Mouse (Mus musculus) MEL (cell line): ENCODE measurements around the gene Col18a1. TPM values are rescaled to one million over a fixed set of nuclear protein-coding genes. Genes with fewer than 3 reads are reported as not detected.

ENCODE experiments used
- DNase-seq: peaks from one replicate; pipeline ENCODE4 v3.0.0; 2011; ENCODE audit warnings: low read depth, low spot score
- H3K27ac ChIP-seq: 2 replicates; pipeline ENCODE4 v1.5.1; 2012; ENCODE audit warnings: low read depth, mild to moderate bottlenecking, control low read depth, low read length, moderate library complexity; ENCODE audit not compliant: control insufficient read depth
- H3K27me3 ChIP-seq, 2 experiments: fragments of 150-350 bp in 1 of 2; sonication (generic) in 1 of 2; 2 replicates each; pipeline ENCODE4 v1.6.1; 2012; ENCODE audit warnings: low read length in 2 of 2, mild to moderate bottlenecking in 2 of 2, improper control_type of control experiment in 1 of 2, moderate library complexity in 1 of 2; ENCODE audit not compliant: insufficient read depth in 2 of 2, control insufficient read depth in 1 of 2
- H3K36me3 ChIP-seq, 2 experiments: 2 replicates each; pipeline ENCODE4 v1.6.1; 2012 to 2014; ENCODE audit warnings: low read length in 2 of 2, improper control_type of control experiment in 1 of 2, inconsistent platforms in 1 of 2, mild to moderate bottlenecking in 1 of 2; ENCODE audit not compliant: insufficient read depth in 2 of 2, control insufficient read depth in 1 of 2
- H3K4me1 ChIP-seq, 2 experiments: fragments of 150-350 bp in 1 of 2; sonication (generic) in 1 of 2; 2 replicates each; pipeline ENCODE4 v1.6.1; 2012; ENCODE audit warnings: low read length in 2 of 2, improper control_type of control experiment in 1 of 2, mild to moderate bottlenecking in 1 of 2; ENCODE audit not compliant: insufficient read depth in 2 of 2, control insufficient read depth in 1 of 2
- H3K4me3 ChIP-seq, 2 experiments: fragments of 150-350 bp in 1 of 2; sonication (generic) in 1 of 2; 2 replicates each; pipeline ENCODE4 v1.5.1; 2012; ENCODE audit warnings: low read depth in 2 of 2, low read length in 2 of 2, mild to moderate bottlenecking in 2 of 2, moderate library complexity in 2 of 2, control low read depth in 1 of 2, improper control_type of control experiment in 1 of 2; ENCODE audit not compliant: control insufficient read depth in 1 of 2, insufficient read depth in 1 of 2
- H3K79me2 ChIP-seq: 2 replicates; pipeline ENCODE4 v1.6.1; 2012; ENCODE audit warnings: mild to moderate bottlenecking, low read length, moderate library complexity; ENCODE audit not compliant: control insufficient read depth, poor library complexity, insufficient read depth
- H3K9ac ChIP-seq: 2 replicates; pipeline ENCODE4 v1.6.1; 2012; ENCODE audit warnings: low read depth, mild to moderate bottlenecking, control low read depth, low read length, moderate library complexity; ENCODE audit not compliant: control insufficient read depth, poor library complexity, severe bottlenecking
- H3K9me3 ChIP-seq: fragments of 150-350 bp; sonication (generic); replicated peaks from 2 replicates; pipeline ENCODE4 v1.6.1; 2012; ENCODE audit warnings: mild to moderate bottlenecking, low read length, improper control_type of control experiment, moderate library complexity; ENCODE audit not compliant: insufficient read depth
- BHLHE40 ChIP-seq: IDR thresholded peaks from 2 replicates; pipeline ENCODE4 v1.6.1; 2012; ENCODE audit warnings: low read depth, mild to moderate bottlenecking, inconsistent platforms, low read length, improper control_type of control experiment, borderline replicate concordance
- CHD2 ChIP-seq: IDR thresholded peaks from 2 replicates; pipeline ENCODE4 v1.6.1; 2011; ENCODE audit warnings: low read length, improper control_type of control experiment
- E2F4 ChIP-seq: IDR thresholded peaks from 2 replicates; pipeline ENCODE4 v1.6.1; 2011; ENCODE audit warnings: low read depth, low read length, improper control_type of control experiment, borderline replicate concordance
- EP300 ChIP-seq, 2 experiments: IDR thresholded peaks; 2 replicates each; pipeline ENCODE4 v1.6.1; 2011; ENCODE audit warnings: improper control_type of control experiment in 2 of 2, low read length in 2 of 2, low read depth in 1 of 2, mild to moderate bottlenecking in 1 of 2
- GABPA ChIP-seq: IDR thresholded peaks from 2 replicates; pipeline ENCODE4 v1.6.1; 2012; ENCODE audit warnings: low read depth, mild to moderate bottlenecking, inconsistent platforms, low read length, improper control_type of control experiment, moderate library complexity
- KAT2A ChIP-seq: conservative IDR thresholded peaks from 2 replicates; pipeline ENCODE4 v1.6.1; 2012; ENCODE audit warnings: low read depth, low read length, improper control_type of control experiment, inconsistent platforms
- MAZ ChIP-seq: IDR thresholded peaks from 2 replicates; pipeline ENCODE4 v1.6.1; 2012; ENCODE audit warnings: low read depth, mild to moderate bottlenecking, inconsistent platforms, low read length, improper control_type of control experiment
- MXI1 ChIP-seq: IDR thresholded peaks from 2 replicates; pipeline ENCODE4 v1.6.1; 2011; ENCODE audit warnings: mild to moderate bottlenecking, low read depth, low read length, improper control_type of control experiment
- MYB ChIP-seq: IDR thresholded peaks from 2 replicates; pipeline ENCODE4 v1.6.1; 2011; ENCODE audit warnings: mild to moderate bottlenecking, low read depth, low read length, improper control_type of control experiment
- MYC ChIP-seq: IDR thresholded peaks from 2 replicates; pipeline ENCODE4 v1.6.1; 2011; ENCODE audit warnings: low read depth, mild to moderate bottlenecking, low read length, improper control_type of control experiment, moderate library complexity
- NRF1 ChIP-seq: IDR thresholded peaks from 2 replicates; pipeline ENCODE4 v1.6.1; 2014; ENCODE audit warnings: low read depth, mild to moderate bottlenecking, inconsistent platforms, low read length, improper control_type of control experiment, moderate library complexity; ENCODE audit not compliant: poor library complexity, insufficient read depth, severe bottlenecking
- POLR2A ChIP-seq, 2 experiments: IDR thresholded peaks; 2 replicates each; pipeline ENCODE4 v1.6.1; 2011 to 2012; ENCODE audit warnings: low read length in 2 of 2, mild to moderate bottlenecking in 2 of 2, control low read depth in 1 of 2, improper control_type of control experiment in 1 of 2, low read depth in 1 of 2, moderate library complexity in 1 of 2; ENCODE audit not compliant: control insufficient read depth in 1 of 2, insufficient read depth in 1 of 2, poor library complexity in 1 of 2
- POLR2AphosphoS2 ChIP-seq: IDR thresholded peaks from 2 replicates; pipeline ENCODE4 v1.6.1; 2011; ENCODE audit warnings: low read length, improper control_type of control experiment
- POLR2AphosphoS5 ChIP-seq: IDR thresholded peaks from 2 replicates; pipeline ENCODE4 v1.6.1; 2012; ENCODE audit warnings: low read depth, borderline replicate concordance, mild to moderate bottlenecking, inconsistent platforms, low read length, moderate library complexity, mixed read lengths
- SIN3A ChIP-seq: IDR thresholded peaks from 2 replicates; pipeline ENCODE4 v1.6.1; 2012; ENCODE audit warnings: low read length, improper control_type of control experiment, inconsistent platforms
- SMC3 ChIP-seq: IDR thresholded peaks from 2 replicates; pipeline ENCODE4 v1.6.1; 2011; ENCODE audit warnings: low read depth, low read length, improper control_type of control experiment
- TAL1 ChIP-seq: IDR thresholded peaks from 2 replicates; pipeline ENCODE4 v1.6.1; 2012; ENCODE audit warnings: mild to moderate bottlenecking, inconsistent platforms, low read length, moderate library complexity, mixed read lengths
- USF1 ChIP-seq: IDR thresholded peaks from 2 replicates; pipeline ENCODE4 v1.6.1; 2014; ENCODE audit warnings: low read depth, mild to moderate bottlenecking, inconsistent platforms, low read length, improper control_type of control experiment, moderate library complexity
- USF2 ChIP-seq, 2 experiments: IDR thresholded peaks; 2 replicates each; pipeline ENCODE4 v1.6.1; 2011 to 2012; ENCODE audit warnings: improper control_type of control experiment in 2 of 2, low read length in 2 of 2, borderline replicate concordance in 1 of 2, inconsistent platforms in 1 of 2, low read depth in 1 of 2, mild to moderate bottlenecking in 1 of 2; ENCODE audit not compliant: insufficient read depth in 1 of 2
- ZC3H11A ChIP-seq: IDR thresholded peaks from 2 replicates; pipeline ENCODE4 v1.6.1; 2012; ENCODE audit warnings: low read depth, mild to moderate bottlenecking, inconsistent platforms, low read length, improper control_type of control experiment
- ZKSCAN1 ChIP-seq: IDR thresholded peaks from 2 replicates; pipeline ENCODE4 v1.6.1; 2012; ENCODE audit warnings: low read depth, mild to moderate bottlenecking, inconsistent platforms, low read length, improper control_type of control experiment, moderate library complexity
- polyA plus RNA-seq, 2 experiments: library from polyadenylated mRNA; stranded (reverse) in 1 of 2; unstranded in 1 of 2; fragments of >175 nt in 1 of 2; fragments of >200 nt in 1 of 2; gene quantifications; 2 replicates each; pipeline versions ENCODE4 v1.2.1 to v1.2.4; 2012; ENCODE audit warnings: low replicate concordance in 2 of 2, low read depth in 1 of 2; ENCODE audit not compliant: insufficient read length in 2 of 2, insufficient read depth in 1 of 2, missing spikeins in 1 of 2
- total RNA-seq: library from RNA; depleted of rRNA; stranded (reverse); fragments of 300-350 nt; gene quantifications from 2 replicates; pipeline ENCODE4 v1.2.3, GENCODE M21; 2012

Col18a1 gene
- total and polyA plus RNA-seq, 3 experiments, result 0.46 to 1.3 TPM; not detected in 1

- Histone ChIP-seq H3K36me3 (no peaks in the 10 kb centered on the region), H3K9ac (no peak overlapping the region), H3K9me3 (no peaks in the 10 kb centered on the region), H3K79me2 (no peaks in the 10 kb centered on the region), H3K4me1 (no peaks in the 10 kb centered on the region; a peak in 1 of 4 replicates), H3K27ac (no peak overlapping the region), H3K27me3 (no peaks in the 10 kb centered on the region), H3K4me3 (no peak overlapping the region)
- no peak for TF ChIP-seq KAT2A
- no peak for TF ChIP-seq E2F4
- no peak for TF ChIP-seq MAZ
- no peak for TF ChIP-seq SMC3
- no peak for DNase-seq
Measured at GRCm38 (mm10) chr10:77151551-77152002, 14.8 kb downstream of the Col18a1 start.

GRCm38 (mm10) chr10:77150947-77151521, 15.3 kb downstream of the Col18a1 start:
- Histone ChIP-seq H3K79me2 (no peaks in the 10 kb centered on the region), H3K9me3 (no peaks in the 10 kb centered on the region), H3K27ac (no peak overlapping the region), H3K9ac (no peak overlapping the region), H3K27me3 (no peaks in the 10 kb centered on the region), H3K36me3 (no peaks in the 10 kb centered on the region), H3K4me3 (no peak overlapping the region), H3K4me1 (no peaks in the 10 kb centered on the region; a peak in 1 of 4 replicates)
- no peak for DNase-seq
- TF ChIP-seq POLR2AphosphoS5 (no peak), ZC3H11A (no peak), TAL1 (no peak), CHD2 (no peak), POLR2AphosphoS2 (no peak), SMC3 (no peak), E2F4 (no peak), GABPA (no peak), MXI1 (no peak), POLR2A (IDR thresholded peaks at IDR 0.05; ENCODE audit: control insufficient read depth in 1 of 2, insufficient read depth in 1 of 2, low read depth in 1 of 2, low read length in 2 of 2, poor library complexity in 1 of 2) (no peak)

GRCm38 (mm10) chr10:77150016-77150415, 16.3 kb downstream of the Col18a1 start:
- Histone ChIP-seq H3K27me3 (no peaks in the 10 kb centered on the region), H3K4me1 (no peaks in the 10 kb centered on the region; a peak in 1 of 4 replicates)

More at GRCm38 (mm10) chr10:77150016-77150415, 16.3 kb downstream of the Col18a1 start:
- TF ChIP-seq POLR2AphosphoS2 (no peak), USF1 (no peak), EP300 (IDR thresholded peaks at IDR 0.05; ENCODE audit: low read depth in 1 of 2, low read length in 2 of 2) (no peak), MYC (no peak), ZKSCAN1 (no peak), SIN3A (no peak), NRF1 (no peak), USF2 (IDR thresholded peaks at IDR 0.05; ENCODE audit: borderline replicate concordance in 1 of 2, insufficient read depth in 1 of 2, low read depth in 1 of 2, low read length in 2 of 2) (no peak), MYB (no peak), BHLHE40 (no peak)
- H3K4me3 ChIP-seq, result no peak overlapping the region
- no peak overlapping the region for H3K9ac ChIP-seq
- no peaks in the 10 kb centered on the region for H3K79me2 ChIP-seq
- DNase-seq, result no peak
- H3K9me3 ChIP-seq, result no peaks in the 10 kb centered on the region
- no peak overlapping the region for H3K27ac ChIP-seq
- H3K36me3 ChIP-seq, result no peaks in the 10 kb centered on the region
